Mouse (Mus musculus): ENCODE measurements around the gene Eipr1.
A peak's percentile ranks its signal among the peaks of the same experiment; 100 is the strongest.
"Not testable (repeated sequence)": the region's sequence is repeated elsewhere in the genome, so short reads cannot be mapped to it uniquely, and the experiment has no call there.

The Eipr1 gene

DNA sequence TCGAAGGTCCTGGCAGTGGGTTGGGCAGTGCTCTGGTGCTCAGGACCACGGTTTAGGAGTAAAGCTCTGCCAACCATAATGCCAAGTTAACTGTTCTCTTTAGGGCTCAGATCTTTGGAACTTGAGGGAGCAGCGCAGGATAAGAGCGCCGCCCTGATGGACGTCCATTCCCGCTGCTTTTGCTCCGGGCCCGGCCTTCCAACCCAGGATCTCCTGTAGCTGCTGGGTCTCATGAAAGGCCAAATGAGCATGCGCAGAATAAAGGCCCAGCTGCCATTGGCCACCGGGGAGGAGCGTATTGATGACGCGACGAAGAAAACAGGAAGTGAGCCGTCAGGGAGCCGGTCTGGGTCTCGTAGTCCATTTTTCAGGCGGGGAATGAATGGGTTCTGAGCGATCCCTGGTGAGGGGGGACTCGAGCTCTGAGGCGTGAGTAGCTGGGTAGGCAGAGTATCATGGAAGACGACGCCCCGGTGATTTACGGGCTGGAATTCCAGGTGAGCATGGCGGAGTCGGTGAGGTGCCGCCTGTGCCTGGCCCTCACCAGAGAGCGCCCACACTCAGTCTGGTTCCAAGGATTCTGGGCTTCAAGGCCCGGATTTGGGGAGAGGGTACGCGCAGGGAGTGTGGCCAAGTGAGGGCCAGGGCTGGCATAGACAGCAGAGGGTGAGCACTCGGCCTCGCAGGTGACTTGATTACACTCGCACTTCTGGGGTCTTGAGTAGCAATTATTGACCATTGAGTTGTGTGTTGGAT, at the start of gene Eipr1:
Gene Eipr1, plus strand, starts transcription at position 296 of the 756 bp plus-strand sequence.
- peak; percentile 97 for DNase-seq (ENCODE audit: low read depth, low spot score)

GRCm38 (mm10) chr12:28704381-28704780, 47.2 kb upstream of the Eipr1 start:
- no peak for DNase-seq (ENCODE audit: low read depth, low spot score)

DNA sequence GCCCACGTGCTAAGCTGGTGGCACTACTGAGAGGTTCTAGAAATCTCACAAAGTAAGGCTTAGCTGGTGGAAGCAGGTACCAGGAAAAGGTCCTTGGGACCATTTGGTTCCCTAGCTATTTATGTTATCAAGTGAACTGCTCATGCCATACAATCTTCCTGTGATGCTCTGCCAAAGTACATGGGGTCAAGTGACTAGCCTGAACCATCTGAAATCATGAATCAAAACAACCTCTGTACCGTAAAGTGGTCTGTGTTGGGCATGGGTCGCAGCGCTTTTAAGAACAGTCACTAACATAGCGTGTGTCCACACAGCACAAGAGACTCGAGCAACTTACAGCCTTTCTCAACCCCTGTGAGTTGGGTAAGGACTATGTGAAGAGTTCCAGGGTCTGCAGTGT, 46.4 kb upstream of the Eipr1 start:
- DNase-seq (ENCODE audit: low read depth, low spot score): no peak

DNA sequence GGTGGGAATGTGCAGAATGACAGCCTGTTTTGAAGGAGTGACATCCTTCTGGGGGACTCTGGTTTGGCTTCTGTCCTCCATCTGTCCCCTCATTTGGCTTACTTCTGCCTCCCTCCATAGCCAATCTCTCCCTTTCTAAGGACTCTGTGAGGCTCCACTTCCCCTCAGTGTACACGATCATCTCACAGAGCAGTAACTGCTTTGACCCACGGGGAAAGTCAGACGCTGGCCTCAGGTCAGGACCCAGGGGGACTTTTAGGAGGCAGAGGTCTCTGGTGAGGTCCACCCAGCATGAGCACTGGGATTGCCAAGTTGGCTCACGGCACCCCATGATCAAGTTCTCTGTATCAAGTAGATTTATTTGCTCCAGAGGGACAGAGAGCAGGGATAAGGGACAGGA, 43.4 kb upstream of the Eipr1 start:
- no peak for DNase-seq (ENCODE audit: low read depth, low spot score)

DNA sequence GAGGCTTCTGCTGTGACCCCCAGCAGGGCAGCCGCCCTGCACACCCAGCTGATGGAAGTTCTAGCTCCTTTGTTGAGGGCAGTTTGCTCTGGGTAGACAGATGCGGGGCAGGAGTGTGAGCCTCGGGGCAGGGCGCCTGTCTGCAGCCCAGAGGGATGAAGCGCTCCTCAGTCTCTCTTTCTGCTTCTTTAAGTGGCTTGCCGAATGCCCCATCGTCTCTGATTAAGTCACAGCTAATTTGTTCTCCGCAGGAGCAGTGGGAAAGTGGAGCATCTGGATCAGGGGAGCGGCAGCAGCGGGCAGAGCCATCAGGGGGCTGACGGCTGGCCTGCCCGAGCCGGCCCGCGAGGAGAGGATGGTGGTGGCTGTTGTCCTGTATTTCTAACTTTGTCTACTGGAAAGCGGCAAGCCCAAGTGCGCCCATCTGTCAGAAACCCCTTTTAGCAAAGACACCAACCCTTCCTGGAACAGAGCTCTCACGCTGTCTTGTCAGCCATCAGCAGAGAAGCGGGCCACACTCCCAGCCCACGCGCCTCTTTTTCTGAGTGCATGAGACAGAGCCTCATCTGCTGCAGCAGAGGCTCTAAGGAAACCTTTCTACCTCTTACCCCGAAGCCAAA, 40.9 kb upstream of the Eipr1 start:
- no peak for DNase-seq (ENCODE audit: low read depth, low spot score)

DNA sequence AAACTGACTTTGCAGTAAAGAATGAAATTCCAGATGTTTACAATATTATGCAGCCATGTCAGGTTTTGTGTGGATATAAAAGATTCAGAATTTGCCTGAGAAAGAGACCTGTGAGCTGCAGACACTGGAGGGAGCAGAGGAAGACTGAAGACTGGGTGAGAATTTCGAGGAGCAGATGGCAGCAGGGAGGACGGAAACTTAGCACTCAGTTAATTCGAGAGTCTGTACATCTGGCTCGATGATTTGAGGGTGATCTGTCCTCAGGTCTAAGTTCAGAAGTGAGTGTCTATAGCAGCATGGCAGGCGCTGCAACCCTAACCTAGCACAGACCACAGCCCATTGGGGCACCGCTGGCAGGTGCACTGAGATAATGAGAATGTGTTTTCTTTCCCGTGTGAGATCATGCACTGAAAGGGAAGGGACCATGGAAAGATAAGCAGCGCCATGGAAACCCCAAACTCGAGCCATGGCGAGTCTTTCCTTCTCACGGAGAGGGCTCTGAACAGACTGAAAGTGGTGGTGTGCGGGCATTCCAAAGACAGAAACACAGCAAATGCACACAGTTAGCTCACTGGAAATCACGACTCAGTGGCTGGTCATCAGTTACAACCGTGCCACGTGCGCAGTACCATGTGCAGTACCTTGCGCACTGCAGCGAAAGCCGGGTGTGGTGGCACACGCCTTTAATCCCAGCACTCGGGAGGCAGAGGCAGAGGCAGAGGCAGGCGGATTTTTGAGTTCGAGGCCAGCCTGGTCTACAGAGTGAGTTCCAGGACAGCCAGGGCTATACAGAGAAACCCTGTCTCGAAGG, 36.6 kb upstream of the Eipr1 start:
- no peak for DNase-seq (ENCODE audit: low read depth, low spot score)

DNA sequence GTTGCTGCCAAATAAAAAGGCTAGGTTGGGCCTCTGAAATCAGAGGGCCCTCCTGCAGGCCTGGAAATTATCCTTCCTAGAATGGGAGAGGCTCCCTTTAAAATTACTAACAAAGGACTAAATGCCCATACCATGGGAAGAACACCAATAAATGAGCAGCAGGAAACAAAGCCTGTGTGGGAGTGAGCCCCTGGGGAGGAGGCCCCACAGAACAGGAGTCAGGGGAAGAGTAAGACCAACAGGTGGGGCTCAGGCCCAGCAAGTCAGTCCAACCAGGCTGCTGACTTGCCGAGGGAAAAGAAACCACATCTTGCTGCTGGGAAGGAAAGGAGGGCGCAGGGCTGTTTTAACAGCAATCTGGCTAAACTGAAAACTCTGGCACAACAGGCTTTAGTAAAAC, 34.5 kb upstream of the Eipr1 start:
- DNase-seq (ENCODE audit: low read depth, low spot score): no peak

DNA sequence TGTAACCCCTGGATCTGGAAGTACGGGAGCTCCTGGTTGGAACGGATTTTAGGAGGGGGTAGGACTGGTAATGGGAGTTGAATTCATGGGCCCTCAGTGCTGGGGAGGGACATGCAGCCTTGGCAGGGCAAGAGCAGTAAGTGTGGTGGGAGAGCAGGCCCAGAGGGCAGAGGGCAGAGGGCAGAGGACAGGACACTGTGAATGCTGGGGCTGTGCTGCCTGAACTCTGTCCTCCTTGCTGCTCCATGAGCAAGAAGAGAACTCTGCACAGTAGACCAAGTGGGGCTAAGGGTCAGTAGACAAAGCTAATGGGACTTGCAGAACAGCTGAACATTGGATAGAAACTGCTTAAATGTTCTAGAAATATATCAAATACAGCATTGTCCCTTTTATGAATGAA, 33.5 kb upstream of the Eipr1 start:
- no peak for DNase-seq (ENCODE audit: low read depth, low spot score)

GRCm38 (mm10) chr12:28724366-28724765, 27.2 kb upstream of the Eipr1 start:
- DNase-seq (ENCODE audit: low read depth, low spot score): no peak

DNA sequence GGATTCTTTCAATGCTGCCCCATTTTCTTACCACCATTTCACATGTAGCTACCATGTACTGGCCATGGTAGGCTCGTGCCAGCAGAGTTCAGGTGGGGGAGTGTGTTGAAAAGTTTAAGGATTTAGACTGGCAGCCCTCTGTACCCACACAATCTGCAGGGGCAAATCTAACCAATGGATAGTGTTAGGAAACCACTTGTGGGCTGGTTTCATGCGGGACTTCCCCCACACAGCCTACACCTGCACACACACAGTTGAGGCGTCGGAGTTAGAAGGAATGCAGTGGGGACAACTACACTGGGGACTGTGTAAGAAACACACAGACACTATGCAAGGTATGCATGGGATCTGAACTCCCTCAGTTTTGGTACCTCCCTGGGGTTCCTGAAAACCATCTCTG, 25.4 kb upstream of the Eipr1 start:
- DNase-seq (ENCODE audit: low read depth, low spot score): no peak

DNA sequence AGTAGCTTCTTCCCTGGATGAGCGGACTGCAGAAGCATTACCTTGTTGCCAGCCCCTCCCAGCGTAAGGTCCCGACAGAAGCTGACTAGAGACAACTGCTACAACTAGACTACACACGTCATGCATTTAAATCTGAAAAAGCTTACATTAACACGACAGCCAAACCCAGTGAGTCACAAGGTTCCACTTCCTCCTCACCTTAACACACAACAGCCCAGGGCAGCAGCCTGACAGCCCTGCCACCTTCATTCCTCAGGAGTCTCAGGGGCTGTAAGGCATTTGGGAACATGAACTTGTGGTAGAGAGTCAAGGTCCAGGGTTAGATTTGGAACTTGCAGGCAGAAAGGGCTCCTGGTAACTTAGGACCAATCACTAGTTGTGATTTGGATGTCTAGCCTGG, 24.5 kb upstream of the Eipr1 start:
- DNase-seq (ENCODE audit: low read depth, low spot score): no peak

DNA sequence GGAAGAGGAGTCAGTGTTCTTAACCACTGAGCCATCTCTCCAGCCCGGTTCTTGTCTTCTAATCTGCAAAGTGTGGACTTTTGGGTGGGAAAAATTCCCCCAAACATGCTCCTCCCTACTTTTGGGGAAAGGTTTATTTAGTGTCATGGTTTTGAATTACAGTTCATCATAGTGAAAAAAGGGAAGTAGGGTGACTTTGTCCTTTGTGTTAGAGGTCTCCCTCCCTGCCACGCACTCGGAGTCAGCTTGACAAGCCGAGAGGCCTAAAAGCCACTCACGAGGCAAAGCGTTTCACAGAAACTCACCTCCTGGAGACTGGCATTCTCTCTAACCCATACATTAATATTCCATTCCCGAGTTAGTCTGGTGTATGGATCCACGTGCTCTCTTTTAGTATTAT, 19.0 kb upstream of the Eipr1 start:
- DNase-seq (ENCODE audit: low read depth, low spot score): no peak

DNA sequence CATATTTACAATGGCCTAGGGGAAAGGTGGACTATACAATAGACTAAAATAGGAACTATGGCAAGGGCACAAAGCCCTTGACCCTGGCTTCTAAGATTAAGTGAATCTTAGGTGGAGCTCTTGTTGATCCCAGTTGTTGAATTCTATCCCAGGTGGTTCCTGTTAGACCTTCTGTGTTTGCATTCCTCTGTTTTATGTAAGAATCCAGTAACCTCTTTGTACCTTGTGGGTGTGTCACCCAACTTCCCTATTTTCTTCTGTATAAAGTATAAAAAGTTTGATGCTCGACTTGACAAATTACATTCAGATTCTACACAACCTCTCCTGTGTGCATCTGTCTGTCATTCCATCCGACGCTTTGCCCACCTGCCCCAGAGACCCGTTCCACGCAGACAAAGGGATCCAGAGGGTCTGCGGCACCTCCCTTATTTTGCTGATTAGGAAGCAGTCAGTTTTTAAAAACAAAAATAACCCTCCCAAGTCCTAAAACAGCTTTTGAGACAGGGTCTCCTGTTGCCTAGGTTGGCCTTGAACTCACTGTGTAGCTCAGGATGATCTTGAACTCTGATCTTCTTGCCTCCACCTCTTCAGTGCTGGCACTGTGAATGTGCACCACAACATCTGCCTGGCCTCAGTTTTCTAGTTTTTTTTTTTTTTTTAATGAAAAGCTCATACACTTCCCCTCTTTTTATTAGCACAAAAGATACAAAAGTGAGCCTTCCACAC, 17.9 kb upstream of the Eipr1 start:
- not testable (repeated sequence) for DNase-seq (ENCODE audit: low read depth, low spot score)

- DNase-seq (ENCODE audit: low read depth, low spot score): no peak
Observed at GRCm38 (mm10) chr12:28734271-28734670, 17.3 kb upstream of the Eipr1 start.

- DNase-seq (ENCODE audit: low read depth, low spot score): no peak
Observed at GRCm38 (mm10) chr12:28735293-28735692, 16.3 kb upstream of the Eipr1 start.

DNA sequence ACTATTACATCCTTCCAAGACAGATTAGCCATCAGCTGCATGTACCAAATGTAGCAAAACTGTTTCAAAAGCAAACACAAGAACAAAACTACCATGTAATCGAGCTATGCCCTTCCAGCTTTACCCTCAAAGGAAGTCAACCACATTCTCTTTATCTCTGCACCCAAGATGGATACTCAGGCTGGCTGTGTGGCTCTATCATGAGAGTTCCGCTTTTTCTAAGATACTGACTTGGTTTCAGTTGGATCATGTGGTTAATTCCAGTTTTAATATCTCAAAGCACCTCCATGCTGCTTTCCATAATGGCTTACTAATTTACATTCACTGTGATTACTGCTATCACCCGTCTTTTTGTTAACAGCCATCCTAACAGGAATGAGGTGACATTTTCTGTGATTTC, 8.3 kb upstream of the Eipr1 start:
- DNase-seq (ENCODE audit: low read depth, low spot score): no peak

DNA sequence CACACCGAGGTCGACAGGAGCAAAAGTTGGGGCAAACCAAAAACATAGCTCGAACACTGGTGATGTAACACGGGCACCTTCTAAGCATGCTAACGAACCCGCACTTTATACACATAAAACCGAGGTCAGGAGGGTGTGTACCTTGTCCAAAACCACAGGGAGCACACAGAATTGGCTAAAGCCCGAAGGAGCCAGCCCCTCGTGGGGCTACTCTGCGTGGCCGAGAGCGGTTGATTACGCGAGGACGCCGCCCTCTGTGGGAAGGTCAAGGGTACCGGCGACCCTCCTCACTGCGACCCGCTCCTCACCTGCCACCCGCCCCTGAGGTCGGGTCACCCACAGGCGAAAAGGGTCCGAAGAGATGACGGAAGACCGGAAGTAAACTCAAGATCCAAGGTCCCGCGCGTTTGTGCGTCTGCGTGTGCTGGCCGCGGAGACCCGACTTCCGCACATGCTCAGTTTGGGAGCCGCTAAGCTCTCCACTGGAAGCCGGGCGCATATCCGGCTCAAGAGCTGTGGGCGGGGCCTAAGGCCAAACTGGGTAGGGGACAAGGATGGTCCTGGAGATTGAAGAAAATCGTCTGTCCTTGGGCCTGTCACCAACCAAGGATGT, 1.5 kb upstream of the Eipr1 start, which contains the start of gene Trappc12:
Gene Trappc12, minus strand, starts transcription at position 452 of the 613 bp plus-strand sequence.
- peak; percentile 78 for DNase-seq (ENCODE audit: low read depth, low spot score)

DNA sequence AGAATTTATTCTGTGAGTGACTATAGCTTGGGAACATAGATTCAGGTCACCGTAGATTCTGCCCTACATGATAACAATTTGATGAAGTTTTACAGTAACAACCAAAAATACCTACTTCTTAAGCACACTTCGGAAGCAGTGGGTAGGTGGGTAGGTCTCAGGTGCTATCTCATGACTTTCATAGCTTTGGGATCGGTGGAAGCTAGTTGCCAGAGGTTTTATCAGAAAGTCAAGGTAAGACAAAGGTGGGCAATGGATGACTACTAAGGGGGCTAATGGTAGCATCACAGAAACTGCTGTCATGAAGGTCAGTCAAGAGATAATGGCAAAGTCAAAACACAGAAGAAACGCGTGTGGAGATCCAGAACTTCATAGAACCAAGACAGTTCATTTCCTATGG, 727 bp upstream of the Eipr1 start:
- DNase-seq (ENCODE audit: low read depth, low spot score): no peak

GRCm38 (mm10) chr12:28756019-28756418, 4.4 kb downstream of the Eipr1 start:
- no peak for DNase-seq (ENCODE audit: low read depth, low spot score)

GRCm38 (mm10) chr12:28769953-28770352, 18.4 kb downstream of the Eipr1 start:
- no peak for DNase-seq (ENCODE audit: low read depth, low spot score)

GRCm38 (mm10) chr12:28773815-28774214, 22.2 kb downstream of the Eipr1 start:
- no peak for DNase-seq (ENCODE audit: low read depth, low spot score)
